Mouse (Mus musculus): ENCODE measurements around the gene Rhebl1. TPM values are rescaled to one million over a fixed set of nuclear protein-coding genes. Genes with fewer than 3 reads are reported as not detected.

Rhebl1 gene
- polyA plus RNA-seq, 1 experiment from 2014 or later = 9.8 TPM

Other genes starting within 250 kb of the Rhebl1 start
- gene Ddx23, start 231.6 kb downstream of the Rhebl1 start, polyA plus RNA-seq (2015; fragmentation: Nextera tagmentation; extraction: Ambion mirVana) = 17.0 and 18.6 TPM in 2 replicates
- gene Rnd1, start 217.1 kb downstream of the Rhebl1 start, polyA plus RNA-seq (2015; fragmentation: Nextera tagmentation; extraction: Ambion mirVana) = 0.91 and 0.99 TPM in 2 replicates
- gene Ccdc65, start 186.3 kb downstream of the Rhebl1 start, polyA plus RNA-seq (2015; fragmentation: Nextera tagmentation; extraction: Ambion mirVana) = 1.5 and 1.7 TPM in 2 replicates
- gene Fkbp11, start 166.3 kb downstream of the Rhebl1 start, polyA plus RNA-seq (2015; fragmentation: Nextera tagmentation; extraction: Ambion mirVana) = 130 TPM in 2 replicates
- 38.0 and 38.9 TPM in 2 replicates for gene Arf3, start 131.3 kb downstream of the Rhebl1 start, polyA plus RNA-seq (2015; fragmentation: Nextera tagmentation; extraction: Ambion mirVana)
- gene Wnt10b, start 116.4 kb downstream of the Rhebl1 start, polyA plus RNA-seq (2015; fragmentation: Nextera tagmentation; extraction: Ambion mirVana) = 0.14 TPM in 1 of 2 replicates, not detected in the other
- gene Wnt1, start 104.7 kb downstream of the Rhebl1 start, polyA plus RNA-seq (2015; fragmentation: Nextera tagmentation; extraction: Ambion mirVana) = not detected in 2 replicates
- gene Ddn, start 85.0 kb downstream of the Rhebl1 start, polyA plus RNA-seq (2015; fragmentation: Nextera tagmentation; extraction: Ambion mirVana) = not detected in 2 replicates
- gene Prkag1, start 63.0 kb downstream of the Rhebl1 start, polyA plus RNA-seq (2015; fragmentation: Nextera tagmentation; extraction: Ambion mirVana) = 85.4 and 86.4 TPM in 2 replicates
- 10.1 and 11.4 TPM in 2 replicates for gene Kmt2d, start 23.3 kb downstream of the Rhebl1 start, polyA plus RNA-seq (2015; fragmentation: Nextera tagmentation; extraction: Ambion mirVana)
- 0.84 and 1.1 TPM in 2 replicates for gene Dhh, start 4.0 kb upstream of the Rhebl1 start, polyA plus RNA-seq (2015; fragmentation: Nextera tagmentation; extraction: Ambion mirVana)
- 14.8 and 18.3 TPM in 2 replicates for gene Lmbr1l, start 23.7 kb upstream of the Rhebl1 start, polyA plus RNA-seq (2015; fragmentation: Nextera tagmentation; extraction: Ambion mirVana)
- 1,202 and 1,296 TPM in 2 replicates for gene Tuba1b, start 40.0 kb upstream of the Rhebl1 start, polyA plus RNA-seq (2015; fragmentation: Nextera tagmentation; extraction: Ambion mirVana)
- not detected in 2 replicates for gene Gm49450, start 59.0 kb upstream of the Rhebl1 start, polyA plus RNA-seq (2015; fragmentation: Nextera tagmentation; extraction: Ambion mirVana)
- 1,001 and 1,036 TPM in 2 replicates for gene Tuba1a, start 59.2 kb upstream of the Rhebl1 start, polyA plus RNA-seq (2015; fragmentation: Nextera tagmentation; extraction: Ambion mirVana)
- 196 and 209 TPM in 2 replicates for gene Tuba1c, start 135.4 kb upstream of the Rhebl1 start, polyA plus RNA-seq (2015; fragmentation: Nextera tagmentation; extraction: Ambion mirVana)
- gene Prph, start 160.6 kb upstream of the Rhebl1 start, polyA plus RNA-seq (2015; fragmentation: Nextera tagmentation; extraction: Ambion mirVana) = 24.4 and 25.4 TPM in 2 replicates
- gene Troap, start 180.0 kb upstream of the Rhebl1 start, polyA plus RNA-seq (2015; fragmentation: Nextera tagmentation; extraction: Ambion mirVana) = 25.6 and 26.4 TPM in 2 replicates
- gene C1ql4, start 193.3 kb upstream of the Rhebl1 start, polyA plus RNA-seq (2015; fragmentation: Nextera tagmentation; extraction: Ambion mirVana) = not detected in 2 replicates
- 14.1 TPM in 2 replicates for gene Dnajc22, start 198.6 kb upstream of the Rhebl1 start, polyA plus RNA-seq (2015; fragmentation: Nextera tagmentation; extraction: Ambion mirVana)
- gene Spats2, start 231.4 kb upstream of the Rhebl1 start, polyA plus RNA-seq (2015; fragmentation: Nextera tagmentation; extraction: Ambion mirVana) = 18.3 and 20.2 TPM in 2 replicates

Data from stomach, embryonic 16.5 days (tissue).